Mouse (Mus musculus) ES-E14 (cell line): Measurements from ENCODE around the gene C530008M17Rik. TPM values are rescaled to one million over a fixed set of nuclear protein-coding genes. Genes with fewer than 3 reads are reported as not detected.

Experiments
- DNase-seq: peaks from one replicate; pipeline ENCODE4 v3.0.0-alpha.2; 2013; ENCODE audit warnings: low read depth, low spot score
- H3K27ac ChIP-seq: 2 replicates; pipeline ENCODE4 v1.5.1; 2012; ENCODE audit warnings: low read depth, mild to moderate bottlenecking, low read length, moderate library complexity, mixed read lengths; ENCODE audit not compliant: poor library complexity, insufficient read depth, severe bottlenecking
- H3K36me3 ChIP-seq: 2 replicates; pipeline ENCODE4 v1.6.1; 2012; ENCODE audit warnings: mild to moderate bottlenecking, low read length, moderate library complexity, mixed read lengths; ENCODE audit not compliant: control insufficient read depth, poor library complexity, insufficient read depth, severe bottlenecking
- H3K4me1 ChIP-seq, 2 experiments: fragments of 150-350 bp in 1 of 2; sonication (generic) in 1 of 2; 2 replicates each; pipeline ENCODE4 v1.6.1; 2012; ENCODE audit warnings: low read length in 2 of 2, mild to moderate bottlenecking in 1 of 2, mixed read lengths in 1 of 2; ENCODE audit not compliant: control insufficient read depth in 2 of 2, insufficient read depth in 2 of 2, poor library complexity in 1 of 2
- H3K4me3 ChIP-seq, 2 experiments: fragments of 150-350 bp in 1 of 2; sonication (generic) in 1 of 2; 2 replicates each; pipeline ENCODE4 v1.5.1; 2012; ENCODE audit warnings: low read length in 2 of 2, low read depth in 1 of 2, mild to moderate bottlenecking in 1 of 2, mixed read lengths in 1 of 2; ENCODE audit not compliant: insufficient read depth in 1 of 2, poor library complexity in 1 of 2, severe bottlenecking in 1 of 2
- H3K9ac ChIP-seq: 2 replicates; pipeline ENCODE4 v1.6.1; 2012; ENCODE audit warnings: low read depth, mild to moderate bottlenecking, low read length, mixed read lengths; ENCODE audit not compliant: poor library complexity, insufficient read depth, severe bottlenecking
- H3K9me3 ChIP-seq: fragments of 150-350 bp; sonication (generic); 2 replicates; pipeline ENCODE4 v1.6.1; 2012; ENCODE audit warnings: low read depth, mild to moderate bottlenecking, low read length; ENCODE audit not compliant: control insufficient read depth, insufficient read depth
- CHD2 ChIP-seq: IDR thresholded peaks from 2 replicates; pipeline ENCODE4 v1.6.1; 2014; ENCODE audit warnings: mild to moderate bottlenecking, low read depth, low read length, inconsistent platforms
- HCFC1 ChIP-seq: IDR thresholded peaks from 2 replicates; pipeline ENCODE4 v1.6.1; 2012; ENCODE audit warnings: low read length, inconsistent platforms, borderline replicate concordance; ENCODE audit not compliant: insufficient read depth
- MAFK ChIP-seq: IDR thresholded peaks from 2 replicates; pipeline ENCODE4 v1.6.1; 2014; ENCODE audit warnings: mild to moderate bottlenecking, low read depth, low read length, inconsistent platforms; ENCODE audit not compliant: insufficient read depth
- ZC3H11A ChIP-seq: IDR thresholded peaks from 2 replicates; pipeline ENCODE4 v1.6.1; 2012; ENCODE audit warnings: low read depth, mild to moderate bottlenecking, inconsistent platforms, low read length, borderline replicate concordance
- ZNF384 ChIP-seq: IDR thresholded peaks from 2 replicates; pipeline ENCODE4 v1.6.1; 2012; ENCODE audit warnings: low read depth, low read length, inconsistent platforms
- in situ Hi-C, 2 experiments: fragments of 600-800 bp; cut with MboI; formaldehyde crosslinking; loops; one replicate each; pipeline ENCODE4 v1.15.1; 2025; ENCODE audit warnings: low sequenced_read_pairs in 2 of 2, inconsistent platforms in 1 of 2; ENCODE audit not compliant: unreplicated experiment in 2 of 2
- total RNA-seq: library from RNA; depleted of rRNA; stranded (reverse); fragments of 300-350 nt; gene quantifications from 2 replicates; pipeline ENCODE4 v1.2.3, GENCODE M21; 2012

C530008M17Rik gene
- total RNA-seq, 1 experiment, result 1.1 TPM

GRCm38 (mm10) chr5:76724878-76725277 lies 68.6 kb downstream of the C530008M17Rik start:
- H3K27ac ChIP-seq, result no peak overlapping the region
- no peaks in the 10 kb centered on the region for H3K36me3 ChIP-seq
- no peak overlapping the region for H3K9ac ChIP-seq
- DNase-seq, result no peak
- in situ Hi-C loops, result no loop called here
- H3K4me3 ChIP-seq, result no peak overlapping the region
- no peaks in the 10 kb centered on the region for H3K9me3 ChIP-seq
- TF ChIP-seq ZC3H11A, result no peak
- TF ChIP-seq ZNF384, result no peak
- no peak for TF ChIP-seq CHD2
- no peak for TF ChIP-seq HCFC1
- TF ChIP-seq MAFK, result no peak
- H3K4me1 ChIP-seq, result no peaks in the 10 kb centered on the region

- H3K9ac ChIP-seq, result no peak overlapping the region
- H3K9me3 ChIP-seq, result no peaks in the 10 kb centered on the region
- no peak overlapping the region for H3K27ac ChIP-seq
- DNase-seq, result no peak
- no peak overlapping the region for H3K4me3 ChIP-seq
- TF ChIP-seq MAFK (no peak), ZC3H11A (no peak), HCFC1 (no peak), ZNF384 (no peak)
- no peaks in the 10 kb centered on the region for H3K36me3 ChIP-seq
- no peaks in the 10 kb centered on the region for H3K4me1 ChIP-seq
- in situ Hi-C loops, result no loop called here
Observed at GRCm38 (mm10) chr5:76726518-76727103, 70.3 kb downstream of the C530008M17Rik start.

GRCm38 (mm10) chr5:76733055-76733641 lies 76.8 kb downstream of the C530008M17Rik start:
- in situ Hi-C loops, result no loop called here
- TF ChIP-seq ZNF384, result no peak
- TF ChIP-seq HCFC1, result no peak
- TF ChIP-seq ZC3H11A, result no peak
- TF ChIP-seq MAFK, result no peak
- no peak for TF ChIP-seq CHD2

GRCm38 (mm10) chr5:76741463-76741862 lies 85.2 kb downstream of the C530008M17Rik start:
- Histone ChIP-seq H3K36me3 (no peaks in the 10 kb centered on the region), H3K4me3 (no peak overlapping the region), H3K9me3 (no peaks in the 10 kb centered on the region), H3K9ac (no peak overlapping the region), H3K4me1 (no peaks in the 10 kb centered on the region), H3K27ac (no peak overlapping the region)
- TF ChIP-seq HCFC1, result no peak
- no peak for TF ChIP-seq MAFK
- no peak for TF ChIP-seq ZNF384
- no peak for TF ChIP-seq ZC3H11A
- TF ChIP-seq CHD2, result no peak
- in situ Hi-C loops, result no loop called here
- no peak for DNase-seq

More at GRCm38 (mm10) chr5:76733055-76733641, 76.8 kb downstream of the C530008M17Rik start:
- Histone ChIP-seq H3K9me3 (no peaks in the 10 kb centered on the region), H3K4me1 (no peaks in the 10 kb centered on the region), H3K27ac (no peak overlapping the region), H3K9ac (no peak overlapping the region), H3K4me3 (no peak overlapping the region), H3K36me3 (no peaks in the 10 kb centered on the region)
- DNase-seq, result no peak

GRCm38 (mm10) chr5:76742076-76742475 lies 85.8 kb downstream of the C530008M17Rik start:
- Histone ChIP-seq H3K27ac (no peak overlapping the region), H3K36me3 (no peaks in the 10 kb centered on the region), H3K4me1 (no peaks in the 10 kb centered on the region), H3K9me3 (no peaks in the 10 kb centered on the region), H3K4me3 (no peak overlapping the region), H3K9ac (no peak overlapping the region)
- in situ Hi-C loops, result no loop called here
- TF ChIP-seq MAFK (no peak), ZNF384 (no peak), HCFC1 (no peak), CHD2 (no peak), ZC3H11A (no peak)
- no peak for DNase-seq
